Mouse (Mus musculus) neural tube, embryonic 15.5 days (tissue): ENCODE measurements at regions not wholly inside any gene's neighbourhood (a gene's known extent, or its start where the extent isn't known, plus 50 kb on each side); places are given as distances from the start of the nearest gene placed in this dataset.

Experiments
- ATAC-seq: fragments of 200-750 bp; cut with Nextera tagmentation; 2 replicates; pipeline ENCODE4 v1.8.0; 2017; ENCODE audit warnings: mild to moderate bottlenecking, moderate TSS enrichment, moderate library complexity; ENCODE audit not compliant: low FRiP score
- H3K27ac ChIP-seq: fragments of 300-500 bp; sonication (generic); replicated peaks from 2 replicates; pipeline ENCODE4 v1.5.1; 2015; ENCODE audit warnings: mild to moderate bottlenecking, inconsistent platforms
- H3K27me3 ChIP-seq: fragments of 300-500 bp; sonication (generic); replicated peaks from 2 replicates; pipeline ENCODE4 v1.6.1; 2015; ENCODE audit warnings: inconsistent platforms
- H3K36me3 ChIP-seq: fragments of 300-500 bp; sonication (generic); 2 replicates; pipeline ENCODE4 v1.6.1; 2015; ENCODE audit warnings: inconsistent platforms
- H3K4me1 ChIP-seq: fragments of 300-500 bp; sonication (generic); 2 replicates; pipeline ENCODE4 v1.6.1; 2015; ENCODE audit warnings: inconsistent platforms
- H3K4me2 ChIP-seq: fragments of 300-500 bp; sonication (generic); 2 replicates; pipeline ENCODE4 v1.6.1; 2015; ENCODE audit warnings: inconsistent platforms, mild to moderate bottlenecking, moderate library complexity
- H3K4me3 ChIP-seq: fragments of 300-500 bp; sonication (generic); replicated peaks from 2 replicates; pipeline ENCODE4 v1.5.1; 2015; ENCODE audit warnings: mild to moderate bottlenecking, inconsistent platforms
- H3K9ac ChIP-seq: fragments of 300-500 bp; sonication (generic); replicated peaks from 2 replicates; pipeline ENCODE4 v1.6.1; 2015; ENCODE audit warnings: mild to moderate bottlenecking, inconsistent platforms
- H3K9me3 ChIP-seq: fragments of 300-500 bp; sonication (generic); replicated peaks from 2 replicates; pipeline ENCODE4 v1.6.1; 2016; ENCODE audit warnings: inconsistent platforms
- WGBS: fragments of 180-500 bp; shearing (Covaris S2); methylation state at CpG from one replicate; pipeline ENCODE4 v1.1.7; 2015; ENCODE audit warnings: mixed read lengths; 5-methylcytosine and 5-hydroxymethylcytosine counted together

- H3K27ac ChIP-seq = no peak overlapping the region
- no peaks in the 10 kb centered on the region for H3K4me1 ChIP-seq
- H3K27me3 ChIP-seq = no peaks in the 10 kb centered on the region
- no peak overlapping the region for H3K4me2 ChIP-seq
- H3K9me3 ChIP-seq = no peaks in the 10 kb centered on the region
- no peaks in the 10 kb centered on the region for H3K36me3 ChIP-seq
- H3K9ac ChIP-seq = no peak overlapping the region
- ATAC-seq = no peak
- no peak overlapping the region for H3K4me3 ChIP-seq
Measured at GRCm38 (mm10) chr13:80946034-80946433, 62.9 kb downstream of the Arrdc3 start.

GRCm38 (mm10) chr13:80947705-80948104, 64.5 kb downstream of the Arrdc3 start:
- ATAC-seq = no peak
- WGBS = 80% methylated on average over 6 of the region's 6 CpGs
- H3K4me1 ChIP-seq = no peaks in the 10 kb centered on the region

GRCm38 (mm10) chr13:80949133-80949697, 66.0 kb downstream of the Arrdc3 start:
- no peaks in the 10 kb centered on the region for H3K36me3 ChIP-seq
- no peaks in the 10 kb centered on the region for H3K9me3 ChIP-seq
- no peak overlapping the region for H3K9ac ChIP-seq
- no peak overlapping the region for H3K4me2 ChIP-seq
- no peak for ATAC-seq
- WGBS = 70% methylated on average over 6 of the region's 6 CpGs
- no peaks in the 10 kb centered on the region for H3K4me1 ChIP-seq
- no peak overlapping the region for H3K27ac ChIP-seq
- no peaks in the 10 kb centered on the region for H3K27me3 ChIP-seq
- no peak overlapping the region for H3K4me3 ChIP-seq

More at GRCm38 (mm10) chr13:80947705-80948104, 64.5 kb downstream of the Arrdc3 start:
- H3K27me3 ChIP-seq = no peaks in the 10 kb centered on the region
- H3K9me3 ChIP-seq = no peaks in the 10 kb centered on the region
- no peak overlapping the region for H3K4me3 ChIP-seq
- H3K4me2 ChIP-seq = no peak overlapping the region
- H3K36me3 ChIP-seq = no peaks in the 10 kb centered on the region
- no peak overlapping the region for H3K27ac ChIP-seq
- H3K9ac ChIP-seq = no peak overlapping the region

GRCm38 (mm10) chr13:80950239-80950638, 67.1 kb downstream of the Arrdc3 start:
- no peaks in the 10 kb centered on the region for H3K9me3 ChIP-seq
- no peak for ATAC-seq

GRCm38 (mm10) chr13:80950803-80951202, 67.6 kb downstream of the Arrdc3 start:
- H3K4me2 ChIP-seq = no peak overlapping the region
- 85% methylated on average over 3 of the region's 3 CpGs for WGBS
- no peaks in the 10 kb centered on the region for H3K27me3 ChIP-seq
- ATAC-seq = no peak
- no peaks in the 10 kb centered on the region for H3K4me1 ChIP-seq
- no peaks in the 10 kb centered on the region for H3K9me3 ChIP-seq
- no peak overlapping the region for H3K27ac ChIP-seq
- no peak overlapping the region for H3K9ac ChIP-seq
- no peaks in the 10 kb centered on the region for H3K36me3 ChIP-seq
- no peak overlapping the region for H3K4me3 ChIP-seq

More at GRCm38 (mm10) chr13:80950239-80950638, 67.1 kb downstream of the Arrdc3 start:
- no peaks in the 10 kb centered on the region for H3K27me3 ChIP-seq
- H3K9ac ChIP-seq = no peak overlapping the region
- H3K4me2 ChIP-seq = no peak overlapping the region
- H3K36me3 ChIP-seq = no peaks in the 10 kb centered on the region
- H3K4me1 ChIP-seq = no peaks in the 10 kb centered on the region
- WGBS = 77% methylated on average over 2 of the region's 2 CpGs
- no peak overlapping the region for H3K4me3 ChIP-seq
- H3K27ac ChIP-seq = no peak overlapping the region

GRCm38 (mm10) chr13:80951327-80951726, 68.1 kb downstream of the Arrdc3 start:
- 83% methylated on average over 3 of the region's 3 CpGs for WGBS
- Histone ChIP-seq H3K9me3 (no peaks in the 10 kb centered on the region), H3K4me2 (no peak overlapping the region), H3K36me3 (no peaks in the 10 kb centered on the region), H3K4me1 (no peaks in the 10 kb centered on the region), H3K27ac (no peak overlapping the region), H3K27me3 (no peaks in the 10 kb centered on the region), H3K4me3 (no peak overlapping the region), H3K9ac (no peak overlapping the region)
- no peak for ATAC-seq

GRCm38 (mm10) chr13:80952851-80953250, 69.7 kb downstream of the Arrdc3 start:
- no peak overlapping the region for H3K27ac ChIP-seq
- ATAC-seq = no peak
- H3K9ac ChIP-seq = no peak overlapping the region
- H3K27me3 ChIP-seq = no peaks in the 10 kb centered on the region
- no peaks in the 10 kb centered on the region for H3K4me1 ChIP-seq
- H3K4me3 ChIP-seq = no peak overlapping the region
- no peak overlapping the region for H3K4me2 ChIP-seq
- H3K36me3 ChIP-seq = no peaks in the 10 kb centered on the region
- H3K9me3 ChIP-seq = no peaks in the 10 kb centered on the region
- 94% methylated on average over 4 of the region's 4 CpGs for whole genome bisulfite sequencing

GRCm38 (mm10) chr13:80954059-80954645, 71.0 kb downstream of the Arrdc3 start:
- Histone ChIP-seq H3K4me2 (no peak overlapping the region), H3K36me3 (no peaks in the 10 kb centered on the region), H3K9ac (no peak overlapping the region), H3K4me3 (no peak overlapping the region), H3K27ac (no peak overlapping the region), H3K4me1 (no peaks in the 10 kb centered on the region), H3K27me3 (no peaks in the 10 kb centered on the region), H3K9me3 (no peaks in the 10 kb centered on the region)
- no peak for ATAC-seq
- WGBS = 50% methylated on average over 6 of the region's 6 CpGs

GRCm38 (mm10) chr13:80956966-80957365, 73.8 kb downstream of the Arrdc3 start:
- ATAC-seq = no peak
- H3K27ac ChIP-seq = no peak overlapping the region
- no peaks in the 10 kb centered on the region for H3K9me3 ChIP-seq
- no peak overlapping the region for H3K4me2 ChIP-seq
- no peak overlapping the region for H3K9ac ChIP-seq
- no peaks in the 10 kb centered on the region for H3K27me3 ChIP-seq
- H3K4me1 ChIP-seq = peaks cover 2% of the 10 kb centered on the region
- H3K36me3 ChIP-seq = no peaks in the 10 kb centered on the region
- H3K4me3 ChIP-seq = no peak overlapping the region
- 55% methylated on average over 1 of the region's 1 CpGs for WGBS

- H3K9me3 ChIP-seq = no peaks in the 10 kb centered on the region
- no peak overlapping the region for H3K4me3 ChIP-seq
- ATAC-seq = no peak
- no peak overlapping the region for H3K4me2 ChIP-seq
- H3K27ac ChIP-seq = no peak overlapping the region
- WGBS = 64% methylated on average over 6 of the region's 6 CpGs
- H3K4me1 ChIP-seq = peaks cover 6% of the 10 kb centered on the region
- H3K27me3 ChIP-seq = no peaks in the 10 kb centered on the region
- no peaks in the 10 kb centered on the region for H3K36me3 ChIP-seq
- H3K9ac ChIP-seq = no peak overlapping the region
Measured at GRCm38 (mm10) chr13:80957419-80958139, 74.4 kb downstream of the Arrdc3 start.

- no peaks in the 10 kb centered on the region for H3K9me3 ChIP-seq
- 90% methylated on average over 1 of the region's 1 CpGs for WGBS
- H3K27ac ChIP-seq = no peak overlapping the region
- H3K4me2 ChIP-seq = no peak overlapping the region
- peaks cover 12% of the 10 kb centered on the region for H3K4me1 ChIP-seq
- H3K9ac ChIP-seq = no peak overlapping the region
- H3K4me3 ChIP-seq = no peak overlapping the region
- ATAC-seq = no peak
- H3K36me3 ChIP-seq = no peaks in the 10 kb centered on the region
- 0 out of 2 replicates have a peak, but pooled peaks cover 3% of the 10 kb centered on the region for H3K27me3 ChIP-seq
Measured at GRCm38 (mm10) chr13:80959763-80960162, 76.6 kb downstream of the Arrdc3 start.

GRCm38 (mm10) chr13:80961985-80962617, 78.9 kb downstream of the Arrdc3 start:
- Histone ChIP-seq H3K9ac (no peak overlapping the region), H3K27ac (no peak overlapping the region), H3K4me2 (peak overlapping the region; percentile 78), H3K27me3 (0 out of 2 replicates have a peak, but pooled peaks cover 4% of the 10 kb centered on the region), H3K9me3 (no peaks in the 10 kb centered on the region), H3K4me1 (peaks cover 12% of the 10 kb centered on the region), H3K36me3 (no peaks in the 10 kb centered on the region), H3K4me3 (peak overlapping the region; percentile 58)
- ATAC-seq = no peak
- WGBS = 45% methylated on average over 7 of the region's 7 CpGs
